Mouse (Mus musculus) midbrain, embryonic 11.5 days (tissue): Measurements from ENCODE around the gene Ccdc13. TPM values are rescaled to one million over a fixed set of nuclear protein-coding genes. Genes with fewer than 3 reads are reported as not detected.

ENCODE experiments used
- ATAC-seq: fragments of 200-750 bp; cut with Nextera tagmentation; 2 replicates; pipeline ENCODE4 v1.8.0; 2017; ENCODE audit warnings: moderate TSS enrichment, moderate library complexity; ENCODE audit not compliant: low FRiP score
- DNase-seq: peaks from one replicate; pipeline ENCODE4 v3.0.0; 2015; ENCODE audit warnings: low spot score; ENCODE audit errors: missing footprints
- H3K27ac ChIP-seq: fragments of 300-500 bp; sonication (generic); 2 replicates; pipeline ENCODE4 v1.5.1; 2014; ENCODE audit warnings: low read depth, low read length
- H3K27me3 ChIP-seq: fragments of 300-500 bp; sonication (generic); 2 replicates; pipeline ENCODE4 v1.6.1; 2014; ENCODE audit warnings: mild to moderate bottlenecking, low read length, moderate library complexity, mixed read lengths; ENCODE audit not compliant: control insufficient read depth, insufficient read depth
- H3K36me3 ChIP-seq: fragments of 300-500 bp; sonication (generic); 2 replicates; pipeline ENCODE4 v1.6.1; 2014; ENCODE audit warnings: mild to moderate bottlenecking, low read length, moderate library complexity, mixed read lengths; ENCODE audit not compliant: control insufficient read depth, insufficient read depth
- H3K4me1 ChIP-seq: fragments of 300-500 bp; sonication (generic); 2 replicates; pipeline ENCODE4 v1.6.1; 2014; ENCODE audit warnings: low read length; ENCODE audit not compliant: control insufficient read depth, insufficient read depth
- H3K4me2 ChIP-seq: fragments of 300-500 bp; sonication (generic); 2 replicates; pipeline ENCODE4 v1.6.1; 2014; ENCODE audit warnings: mild to moderate bottlenecking, moderate library complexity
- H3K4me3 ChIP-seq: fragments of 300-500 bp; sonication (generic); 2 replicates; pipeline ENCODE4 v1.5.1; 2014; ENCODE audit warnings: low read depth, low read length
- H3K9ac ChIP-seq: fragments of 300-500 bp; sonication (generic); 2 replicates; pipeline ENCODE4 v1.6.1; 2014; ENCODE audit warnings: low read length
- H3K9me3 ChIP-seq: fragments of 300-500 bp; sonication (generic); 2 replicates; pipeline ENCODE4 v1.6.1; 2016; ENCODE audit warnings: low read length; ENCODE audit not compliant: control insufficient read depth
- WGBS: fragments of 180-500 bp; shearing (Covaris S2); extraction: QIAGEN DNeasy Blood & Tissue Kit; methylation state at CpG from one replicate; pipeline ENCODE4 v1.1.7; 2014; 5-methylcytosine and 5-hydroxymethylcytosine counted together
- polyA plus RNA-seq: library from polyadenylated mRNA; unstranded; fragments of >200 nt; fragmentation: Nextera tagmentation; extraction: Ambion mirVana; gene quantifications from 2 replicates; pipeline ENCODE4 v1.2.1, GENCODE M21; 2014

Gene Ccdc13
- polyA plus RNA-seq, 1 experiment from 2014 or later, result 2.0 TPM

- ATAC-seq, result peak; percentile 77
- Histone ChIP-seq H3K4me3 (peak overlapping the region; percentile 83), H3K4me1 (peaks cover 24% of the 10 kb centered on the region), H3K4me2 (peak overlapping the region; percentile 99), H3K27ac (peak overlapping the region; percentile 90), H3K9me3 (no peaks in the 10 kb centered on the region), H3K27me3 (no peaks in the 10 kb centered on the region), H3K9ac (peak overlapping the region; percentile 89), H3K36me3 (no peaks in the 10 kb centered on the region; the same call in 1 of the 2 replicates)
- WGBS, result under 1% methylated on average over 43 of the region's 43 CpGs
- DNase-seq, result peak; percentile 96
These were observed 78.8 kb downstream of the Ccdc13 start for GRCm38 (mm10) chr9:121760271-121761090.

DNA sequence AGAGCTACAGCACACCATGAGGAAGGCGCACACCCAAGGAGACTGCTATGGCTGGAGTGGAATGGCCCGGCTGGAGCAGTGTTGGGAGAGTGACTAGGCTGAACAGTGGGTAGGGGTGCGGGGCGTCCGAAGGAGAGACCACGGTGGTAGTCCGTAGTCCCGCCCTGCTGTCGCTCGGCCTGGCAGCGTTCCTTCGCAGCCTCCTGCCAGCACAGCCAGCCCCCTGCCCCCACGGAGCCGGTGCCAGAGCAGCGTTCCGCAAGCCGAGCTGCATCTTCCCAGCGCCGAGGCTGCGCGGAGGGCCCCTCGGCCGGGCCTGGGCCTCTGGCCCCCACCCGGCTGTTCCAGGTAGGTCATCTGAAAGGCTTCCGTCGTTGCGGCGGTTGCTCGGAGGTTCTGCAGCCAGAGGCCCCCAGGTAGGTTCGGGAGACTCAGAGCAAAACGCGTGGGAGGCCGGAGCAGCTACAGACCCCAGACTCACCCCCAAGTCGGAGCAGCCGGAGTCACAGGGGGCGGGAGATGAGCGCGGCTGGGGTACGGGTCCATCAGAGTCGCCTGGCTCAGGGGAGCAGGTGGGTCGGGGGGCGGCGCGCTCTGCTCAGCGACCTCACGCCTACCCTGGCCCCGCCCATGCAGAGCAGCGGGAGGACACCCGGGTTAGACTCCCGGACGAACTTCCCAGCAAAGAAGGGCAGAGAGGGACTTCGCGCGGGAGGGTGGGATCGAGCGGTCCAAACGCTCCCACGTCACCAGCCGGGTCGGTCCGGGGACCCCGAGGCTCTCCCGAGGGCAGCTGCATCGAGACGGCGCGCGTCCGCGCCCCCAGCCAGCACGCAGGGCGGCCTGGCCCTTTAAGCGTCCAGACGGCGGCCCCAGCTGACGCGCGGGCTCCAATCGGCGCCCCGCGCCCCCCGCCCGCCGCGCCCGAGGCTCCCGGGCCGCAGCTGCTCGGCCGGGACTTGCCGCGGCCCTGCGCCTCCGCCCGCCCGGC, 79.9 kb downstream of the Ccdc13 start, which contains the start of gene Zfp651:
Zfp651 (plus strand) TSS at position 240 of the 991 bp plus-strand sequence.
- Histone ChIP-seq H3K27ac (peak within 1 kb of the TSS; percentile 90), H3K9me3 (no peaks in the 10 kb centered on the region), H3K4me2 (peak within 1 kb of the TSS; percentile 99), H3K27me3 (no peaks in the 10 kb centered on the region), H3K36me3 (peaks cover 7% of the 10 kb centered on the region), H3K4me3 (peak within 1 kb of the TSS; percentile 83), H3K4me1 (peaks cover 24% of the 10 kb centered on the region), H3K9ac (peak within 1 kb of the TSS; percentile 89)
- WGBS, result under 1% methylated on average over 94 of the region's 97 CpGs
- peak; percentile 85 for ATAC-seq
- peak; percentile 97 for DNase-seq

GRCm38 (mm10) chr9:121757835-121758814, 81.1 kb downstream of the Ccdc13 start:
- Histone ChIP-seq H3K9me3 (no peaks in the 10 kb centered on the region), H3K9ac (peak overlapping the region; percentile 89), H3K4me2 (peak overlapping the region; percentile 99), H3K27ac (no peak overlapping the region), H3K4me1 (peaks cover 24% of the 10 kb centered on the region), H3K4me3 (peak overlapping the region; percentile 83), H3K27me3 (no peaks in the 10 kb centered on the region), H3K36me3 (peaks cover 14% of the 10 kb centered on the region)
- ATAC-seq, result no peak
- 50% methylated on average over 10 of the region's 10 CpGs for WGBS
- peak; percentile 88 for DNase-seq

GRCm38 (mm10) chr9:121757432-121757831, 81.8 kb downstream of the Ccdc13 start:
- DNase-seq (peak; percentile 89), ATAC-seq (no peak)
- no peaks in the 10 kb centered on the region for H3K27me3 ChIP-seq
- no peak overlapping the region for H3K4me2 ChIP-seq
- peaks cover 17% of the 10 kb centered on the region for H3K36me3 ChIP-seq
- WGBS, result 82% methylated on average over 3 of the region's 3 CpGs
- H3K9ac ChIP-seq, result no peak overlapping the region
- no peaks in the 10 kb centered on the region for H3K9me3 ChIP-seq
- H3K4me1 ChIP-seq, result peaks cover 24% of the 10 kb centered on the region
- H3K27ac ChIP-seq, result no peak overlapping the region
- no peak overlapping the region for H3K4me3 ChIP-seq

GRCm38 (mm10) chr9:121756785-121757184, 82.5 kb downstream of the Ccdc13 start:
- 86% methylated on average over 3 of the region's 3 CpGs for WGBS
- no peak for DNase-seq
- no peak overlapping the region for H3K27ac ChIP-seq
- no peak overlapping the region for H3K9ac ChIP-seq
- no peak for ATAC-seq
- H3K27me3 ChIP-seq, result no peaks in the 10 kb centered on the region
- H3K4me3 ChIP-seq, result no peak overlapping the region
- H3K36me3 ChIP-seq, result peaks cover 22% of the 10 kb centered on the region
- no peaks in the 10 kb centered on the region for H3K9me3 ChIP-seq
- no peak overlapping the region for H3K4me2 ChIP-seq
- H3K4me1 ChIP-seq, result peaks cover 22% of the 10 kb centered on the region

- Histone ChIP-seq H3K27me3 (no peaks in the 10 kb centered on the region), H3K27ac (no peak overlapping the region), H3K4me2 (no peak overlapping the region), H3K9ac (no peak overlapping the region), H3K9me3 (no peaks in the 10 kb centered on the region), H3K4me3 (no peak overlapping the region), H3K4me1 (peaks cover 11% of the 10 kb centered on the region), H3K36me3 (peaks cover 30% of the 10 kb centered on the region)
- 91% methylated on average over 3 of the region's 3 CpGs for WGBS
- ATAC-seq, result no peak
- DNase-seq, result no peak
These were observed 84.6 kb downstream of the Ccdc13 start for GRCm38 (mm10) chr9:121754624-121755023.

DNA sequence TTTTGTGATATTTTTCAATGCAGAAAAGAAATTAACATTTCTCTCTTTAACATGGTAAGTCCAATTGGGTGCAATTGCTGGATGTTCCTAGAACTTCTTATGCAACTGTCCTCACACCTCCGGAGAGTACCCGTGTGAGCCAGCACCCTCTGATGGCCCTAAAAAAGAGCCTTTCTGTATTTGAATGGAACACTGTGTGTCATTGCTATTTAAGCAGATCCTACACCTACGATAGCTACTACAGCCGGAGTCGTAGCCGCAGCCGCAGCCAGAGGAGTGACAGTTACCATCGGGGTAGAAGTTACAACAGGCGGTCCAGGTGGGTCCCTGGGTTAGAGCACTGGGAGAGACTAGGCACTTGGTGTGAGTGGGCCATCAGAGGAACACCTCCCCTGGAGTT, 86.5 kb downstream of the Ccdc13 start:
- H3K36me3 ChIP-seq, result peaks cover 41% of the 10 kb centered on the region
- 97% methylated on average over 9 of the region's 9 CpGs for WGBS

More for the DNA sequence above, 86.5 kb downstream of the Ccdc13 start:
- Histone ChIP-seq H3K27me3 (no peaks in the 10 kb centered on the region), H3K9me3 (no peaks in the 10 kb centered on the region), H3K27ac (no peak overlapping the region), H3K9ac (no peak overlapping the region), H3K4me1 (no peaks in the 10 kb centered on the region), H3K4me2 (no peak overlapping the region), H3K4me3 (no peak overlapping the region)
- ATAC-seq (no peak), DNase-seq (no peak)
